Mouse (Mus musculus): ENCODE data around the gene Tmem115. TPM values are rescaled to one million over a fixed set of nuclear protein-coding genes. Genes with fewer than 3 reads are reported as not detected.

The Tmem115 gene
- 29.7 and 32.1 TPM in 2 replicates for polyA plus RNA-seq (2012; rRNA removed)

GRCm38 (mm10) chr9:107533791-107534407, at the start of gene Tmem115:
Gene Tmem115, plus strand, starts transcription at chr9:107533945.
- peak; percentile 96 to 97 for DNase-seq (ENCODE audit: extremely low spot score in 1 of 2, low spot score in 1 of 2)

- DNase-seq (ENCODE audit: extremely low spot score in 1 of 2, low spot score in 1 of 2) = peak in 1 of 2 experiments; percentile 47
These were observed 49.4 kb upstream of the Tmem115 start for GRCm38 (mm10) chr9:107484302-107484701.

- no peak for DNase-seq (ENCODE audit: extremely low spot score in 1 of 2, low spot score in 1 of 2)
These were observed 49.0 kb upstream of the Tmem115 start for GRCm38 (mm10) chr9:107484766-107485165.

GRCm38 (mm10) chr9:107486086-107486485, 47.7 kb upstream of the Tmem115 start:
- DNase-seq (ENCODE audit: extremely low spot score in 1 of 2, low spot score in 1 of 2) = no peak

- no peak for DNase-seq (ENCODE audit: extremely low spot score in 1 of 2, low spot score in 1 of 2)
These were observed 47.1 kb upstream of the Tmem115 start for GRCm38 (mm10) chr9:107486507-107487225.

GRCm38 (mm10) chr9:107490146-107490545, 43.6 kb upstream of the Tmem115 start:
- DNase-seq (ENCODE audit: extremely low spot score in 1 of 2, low spot score in 1 of 2) = no peak

- no peak for DNase-seq (ENCODE audit: extremely low spot score in 1 of 2, low spot score in 1 of 2)
These were observed 43.1 kb upstream of the Tmem115 start for GRCm38 (mm10) chr9:107490625-107491024.

GRCm38 (mm10) chr9:107493511-107493910, 40.2 kb upstream of the Tmem115 start:
- DNase-seq (ENCODE audit: extremely low spot score in 1 of 2, low spot score in 1 of 2) = no peak

GRCm38 (mm10) chr9:107494238-107494637, 39.5 kb upstream of the Tmem115 start:
- DNase-seq (ENCODE audit: extremely low spot score in 1 of 2, low spot score in 1 of 2) = no peak

GRCm38 (mm10) chr9:107496359-107496758, 37.4 kb upstream of the Tmem115 start:
- DNase-seq (ENCODE audit: extremely low spot score in 1 of 2, low spot score in 1 of 2) = no peak

- no peak for DNase-seq (ENCODE audit: extremely low spot score in 1 of 2, low spot score in 1 of 2)
These were observed 32.9 kb upstream of the Tmem115 start for GRCm38 (mm10) chr9:107500708-107501286.

GRCm38 (mm10) chr9:107502131-107502846, 31.5 kb upstream of the Tmem115 start:
- no peak for DNase-seq (ENCODE audit: extremely low spot score in 1 of 2, low spot score in 1 of 2)

- no peak for DNase-seq (ENCODE audit: extremely low spot score in 1 of 2, low spot score in 1 of 2)
These were observed 28.8 kb upstream of the Tmem115 start for GRCm38 (mm10) chr9:107504662-107505537.

- DNase-seq (ENCODE audit: extremely low spot score in 1 of 2, low spot score in 1 of 2) = peak in 1 of 2 experiments; percentile 75
These were observed 25.5 kb upstream of the Tmem115 start for GRCm38 (mm10) chr9:107508266-107508665.

GRCm38 (mm10) chr9:107510384-107511100, 23.2 kb upstream of the Tmem115 start:
- DNase-seq (ENCODE audit: extremely low spot score in 1 of 2, low spot score in 1 of 2) = no peak

- DNase-seq (ENCODE audit: extremely low spot score in 1 of 2, low spot score in 1 of 2) = no peak
These were observed 22.3 kb upstream of the Tmem115 start for GRCm38 (mm10) chr9:107511436-107511835.

GRCm38 (mm10) chr9:107512326-107512725, 21.4 kb upstream of the Tmem115 start:
- no peak for DNase-seq (ENCODE audit: extremely low spot score in 1 of 2, low spot score in 1 of 2)

GRCm38 (mm10) chr9:107514303-107514955, 19.3 kb upstream of the Tmem115 start:
- DNase-seq (ENCODE audit: extremely low spot score in 1 of 2, low spot score in 1 of 2) = peak; percentile 61 to 94

GRCm38 (mm10) chr9:107520331-107520730, 13.4 kb upstream of the Tmem115 start:
- DNase-seq (ENCODE audit: extremely low spot score in 1 of 2, low spot score in 1 of 2) = no peak
